Mouse (Mus musculus) gastrocnemius, adult 2 months (tissue): ENCODE measurements at regions not wholly inside any gene's neighbourhood (a gene's known extent, or its start where the extent isn't known, plus 50 kb on each side); places are given as distances from the start of the nearest gene placed in this dataset.

Experiments used
- DNase-seq: peaks from one replicate; pipeline ENCODE4 v3.0.0; 2022
- H3K27ac ChIP-seq: fragments of 200-600 bp; 2 replicates; pipeline ENCODE4 v1.8.1; 2022; ENCODE audit warnings: mild to moderate bottlenecking
- H3K4me3 ChIP-seq: fragments of 200-600 bp; 2 replicates; pipeline ENCODE4 v1.8.1; 2022; ENCODE audit warnings: mild to moderate bottlenecking, moderate library complexity
- CTCF ChIP-seq: fragments of 200-600 bp; IDR thresholded peaks from 2 replicates; pipeline ENCODE4 v1.8.1; 2022; ENCODE audit warnings: antibody characterized with exemption, mild to moderate bottlenecking, moderate library complexity
- intact Hi-C: fragments of 180-260 bp; cut with DNase I; formaldehyde crosslinking; loops from one replicate; pipeline ENCODE4 v1.15.1; 2025

DNA sequence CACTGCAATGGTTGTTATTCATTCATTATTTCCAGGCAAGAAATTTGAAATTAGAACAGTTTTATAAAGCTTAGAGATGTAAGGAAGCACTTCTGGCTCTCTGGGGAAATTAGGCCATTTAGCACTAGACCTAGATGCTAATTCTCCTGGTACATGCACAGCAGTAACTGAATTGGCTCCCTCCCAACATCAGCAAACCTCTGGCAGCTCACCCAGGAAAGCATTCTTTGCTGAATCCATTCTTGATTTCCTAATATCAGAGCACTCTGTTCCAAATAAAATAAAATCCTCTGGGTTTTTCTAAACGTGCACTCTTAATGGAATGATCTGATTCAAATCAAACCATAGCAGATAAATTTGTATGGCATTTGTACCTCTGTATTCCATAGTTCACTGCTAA is 203.4 kb upstream of the Syndig1 start:
- intact Hi-C loops, result no loop called here
- Histone ChIP-seq H3K27ac (no peak overlapping the region), H3K4me3 (no peak overlapping the region)
- peak; percentile 35 for DNase-seq
- no peak for TF ChIP-seq CTCF

- no peak for DNase-seq
- H3K27ac ChIP-seq, result no peak overlapping the region
- TF ChIP-seq CTCF, result no peak
- H3K4me3 ChIP-seq, result no peak overlapping the region
- intact Hi-C loops, result no loop called here
Measured at GRCm38 (mm10) chr2:149641207-149641606, 187.8 kb upstream of the Syndig1 start.

GRCm38 (mm10) chr2:149651829-149652228 is 177.2 kb upstream of the Syndig1 start:
- H3K27ac ChIP-seq, result no peak overlapping the region
- no peak overlapping the region for H3K4me3 ChIP-seq
- TF ChIP-seq CTCF, result no peak
- intact Hi-C loops, result no loop called here
- DNase-seq, result no peak

- Histone ChIP-seq H3K4me3 (no peak overlapping the region), H3K27ac (no peak overlapping the region)
- DNase-seq, result no peak
- no peak for TF ChIP-seq CTCF
- intact Hi-C loops, result no loop called here
Measured at GRCm38 (mm10) chr2:149661086-149661485, 167.9 kb upstream of the Syndig1 start.

GRCm38 (mm10) chr2:149664377-149664776 is 164.6 kb upstream of the Syndig1 start:
- DNase-seq, result no peak
- TF ChIP-seq CTCF, result no peak
- intact Hi-C loops, result no loop called here
- Histone ChIP-seq H3K4me3 (no peak overlapping the region), H3K27ac (no peak overlapping the region)

- H3K27ac ChIP-seq, result no peak overlapping the region
- no peak for DNase-seq
- no peak for TF ChIP-seq CTCF
- intact Hi-C loops, result no loop called here
- no peak overlapping the region for H3K4me3 ChIP-seq
Measured at GRCm38 (mm10) chr2:149666412-149666811, 162.6 kb upstream of the Syndig1 start.

GRCm38 (mm10) chr2:149671870-149672269 is 157.1 kb upstream of the Syndig1 start:
- no peak for DNase-seq
- no peak for TF ChIP-seq CTCF
- Histone ChIP-seq H3K4me3 (no peak overlapping the region), H3K27ac (no peak overlapping the region)
- intact Hi-C loops, result no loop called here

- intact Hi-C loops, result no loop called here
- no peak overlapping the region for H3K27ac ChIP-seq
- no peak for TF ChIP-seq CTCF
- DNase-seq, result no peak
- no peak overlapping the region for H3K4me3 ChIP-seq
Measured at GRCm38 (mm10) chr2:149679822-149680459, 149.1 kb upstream of the Syndig1 start.

GRCm38 (mm10) chr2:149722342-149722741 is 106.7 kb upstream of the Syndig1 start:
- Histone ChIP-seq H3K27ac (no peak overlapping the region), H3K4me3 (no peak overlapping the region)
- DNase-seq, result no peak
- intact Hi-C loops, result no loop called here
- TF ChIP-seq CTCF, result no peak

- intact Hi-C loops, result no loop called here
- TF ChIP-seq CTCF, result no peak
- Histone ChIP-seq H3K27ac (no peak overlapping the region), H3K4me3 (no peak overlapping the region)
- DNase-seq, result no peak
Measured at GRCm38 (mm10) chr2:149724279-149724678, 104.7 kb upstream of the Syndig1 start.

- DNase-seq, result no peak
- intact Hi-C loops, result no loop called here
- H3K27ac ChIP-seq, result no peak overlapping the region
- TF ChIP-seq CTCF, result no peak
- H3K4me3 ChIP-seq, result no peak overlapping the region
Measured at GRCm38 (mm10) chr2:149725932-149726331, 103.1 kb upstream of the Syndig1 start.

DNA sequence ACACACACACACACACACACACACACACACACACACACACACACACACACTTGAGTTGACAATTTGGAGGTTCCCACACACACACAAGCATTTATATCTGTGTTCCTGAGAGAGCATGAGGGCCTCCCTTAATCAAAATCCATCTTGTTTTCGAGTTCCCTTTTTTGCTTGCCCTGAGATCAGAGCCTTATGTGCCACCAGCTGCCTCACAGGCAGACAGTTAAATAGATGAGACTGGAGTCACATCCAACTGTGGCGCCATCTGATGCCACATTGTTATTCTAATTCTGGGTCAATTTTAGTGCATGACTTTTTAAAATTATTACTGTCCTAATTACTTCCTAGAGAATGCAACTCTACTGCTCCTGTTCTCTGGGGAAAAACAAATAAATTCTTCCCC is 91.2 kb upstream of the Syndig1 start:
- no peak for TF ChIP-seq CTCF
- H3K4me3 ChIP-seq, result no peak overlapping the region
- no peak overlapping the region for H3K27ac ChIP-seq
- intact Hi-C loops, result no loop called here
- DNase-seq, result no peak

DNA sequence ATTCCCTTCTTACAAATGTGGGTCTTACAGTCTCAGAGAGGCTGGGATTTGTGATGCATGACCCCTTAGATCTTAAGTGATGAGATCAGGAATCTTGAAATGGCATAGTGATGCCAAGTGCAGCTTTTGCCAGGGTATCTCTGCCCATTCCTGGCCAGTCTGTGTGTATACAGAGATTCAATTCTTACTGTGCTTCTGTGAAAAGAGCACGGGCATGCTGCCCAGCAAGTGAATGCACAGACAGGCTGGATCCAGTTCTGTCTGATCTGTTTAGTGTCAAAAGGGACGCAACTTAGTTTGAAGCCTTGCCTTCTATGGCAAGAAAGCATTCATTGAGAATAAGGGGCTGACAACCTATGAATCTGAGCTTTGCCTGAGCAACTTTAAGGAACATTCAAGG is 89.1 kb upstream of the Syndig1 start:
- intact Hi-C loops, result no loop called here
- Histone ChIP-seq H3K27ac (no peak overlapping the region), H3K4me3 (no peak overlapping the region)
- no peak for DNase-seq
- TF ChIP-seq CTCF, result no peak

- intact Hi-C loops, result no loop called here
- H3K27ac ChIP-seq, result no peak overlapping the region
- TF ChIP-seq CTCF, result no peak
- DNase-seq, result no peak
- no peak overlapping the region for H3K4me3 ChIP-seq
Measured at GRCm38 (mm10) chr2:149742661-149743060, 86.3 kb upstream of the Syndig1 start.
